Mouse (Mus musculus): ENCODE data around the gene Jtb. TPM values are rescaled to one million over a fixed set of nuclear protein-coding genes. Genes with fewer than 3 reads are reported as not detected.
A peak's percentile ranks its signal among the peaks of the same experiment; 100 is the strongest.

Gene Jtb
- 10 to 100 TPM; 74.8 to 85.6 TPM for polyA plus RNA-seq (2017; shearing (Covaris generic))

DNA sequence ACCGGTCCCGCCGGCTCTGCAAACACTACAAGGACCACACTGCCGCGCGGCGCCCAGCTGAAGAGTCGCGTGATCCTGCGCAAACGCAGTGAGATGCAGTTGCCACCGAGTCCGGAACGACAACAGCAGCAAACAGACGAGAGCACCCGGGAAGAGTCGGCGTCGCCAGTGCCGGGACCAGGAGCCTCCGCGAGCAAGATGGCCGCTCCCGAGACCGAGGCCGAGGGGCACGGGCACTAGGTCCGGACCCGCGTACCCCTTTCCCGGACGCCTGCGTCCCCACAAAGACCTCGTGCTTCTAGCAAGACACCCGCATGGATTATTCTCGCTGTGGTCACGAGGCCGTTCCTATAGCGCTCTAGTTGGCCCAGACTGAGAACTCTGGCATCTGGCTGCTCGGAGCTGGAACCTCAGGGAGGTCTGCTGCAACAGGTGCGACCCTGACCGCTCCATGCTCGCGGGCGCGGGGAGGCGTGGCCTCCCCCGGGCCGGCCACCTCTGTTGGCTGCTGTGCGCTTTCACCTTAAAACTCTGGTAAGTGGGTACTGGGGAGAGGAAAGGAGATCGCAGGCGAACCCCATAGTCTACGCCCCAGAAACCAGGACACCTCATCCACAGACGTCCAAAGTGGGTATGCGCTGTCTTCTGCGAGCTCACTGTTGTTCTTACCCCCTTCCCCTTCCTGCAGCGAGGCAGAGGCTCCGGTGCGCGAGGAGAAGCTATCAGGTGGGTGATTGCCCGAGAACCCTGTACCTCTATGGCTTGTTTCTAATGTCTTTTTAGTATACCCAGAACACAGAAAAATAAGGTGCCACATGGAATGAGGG, at the start of gene Jtb:
Jtb (plus strand) TSS at position 91 of the 827 bp plus-strand sequence.
- peak; percentile 97 for ATAC-seq

GRCm38 (mm10) chr3:90183581-90183980, 47.8 kb upstream of the Jtb start:
- no peak for ATAC-seq

GRCm38 (mm10) chr3:90190859-90191510, 40.4 kb upstream of the Jtb start:
- no peak for ATAC-seq

- ATAC-seq: no peak
These were observed 36.6 kb upstream of the Jtb start for GRCm38 (mm10) chr3:90194759-90195158.

- ATAC-seq: no peak
These were observed 35.8 kb upstream of the Jtb start for GRCm38 (mm10) chr3:90195644-90196043.

- no peak for ATAC-seq
These were observed 33.8 kb upstream of the Jtb start for GRCm38 (mm10) chr3:90197548-90197947.

DNA sequence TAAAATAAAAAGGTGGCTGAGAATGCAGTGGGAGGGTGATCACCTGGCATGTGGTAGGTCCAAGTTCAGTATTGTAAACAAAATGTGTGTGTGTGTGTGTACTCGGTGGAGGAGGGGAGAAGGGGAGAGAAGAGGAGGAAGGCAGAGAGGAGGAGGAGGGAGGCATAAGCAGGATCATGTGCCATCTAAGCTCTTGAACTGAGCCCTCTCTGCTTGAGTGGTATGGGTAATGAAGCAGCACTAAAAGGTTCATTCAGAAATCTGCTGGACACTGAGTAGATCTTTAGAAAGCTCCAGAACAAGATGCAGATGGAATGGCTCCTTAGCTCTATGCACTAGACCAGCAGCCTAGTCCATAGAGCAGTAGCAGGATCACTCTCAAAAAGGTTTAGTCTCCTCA, 28.5 kb upstream of the Jtb start:
- ATAC-seq: no peak

DNA sequence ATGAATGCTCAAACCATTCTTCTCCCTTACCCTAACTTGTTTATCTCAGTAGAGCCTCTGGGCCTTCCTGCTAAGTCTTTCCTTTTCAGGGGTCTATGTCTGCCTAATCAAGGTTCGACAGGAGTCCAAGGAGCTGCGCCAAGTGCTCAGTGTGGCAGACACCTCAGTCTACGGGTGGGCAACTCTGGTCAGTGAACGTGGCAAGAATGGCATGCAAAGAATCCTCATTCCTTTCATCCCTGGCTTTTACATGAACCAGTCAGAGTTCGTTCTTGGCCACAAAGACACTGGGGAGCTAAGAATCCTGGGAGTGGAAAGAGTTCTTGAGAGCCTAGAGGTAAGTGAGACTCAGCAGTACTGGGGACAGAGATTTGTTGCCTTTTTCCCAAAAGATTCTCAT, 27.8 kb upstream of the Jtb start:
- ATAC-seq: no peak

GRCm38 (mm10) chr3:90204582-90204981, 26.8 kb upstream of the Jtb start:
- no peak for ATAC-seq

- ATAC-seq: no peak
These were observed 22.7 kb upstream of the Jtb start for GRCm38 (mm10) chr3:90208662-90209061.

- ATAC-seq: no peak
These were observed 21.4 kb upstream of the Jtb start for GRCm38 (mm10) chr3:90209908-90210566.

- ATAC-seq: peak; percentile 13
These were observed 19.7 kb upstream of the Jtb start for GRCm38 (mm10) chr3:90211475-90212398.

- ATAC-seq: no peak
These were observed 18.7 kb upstream of the Jtb start for GRCm38 (mm10) chr3:90212723-90213122.

GRCm38 (mm10) chr3:90213377-90213866, 18.0 kb upstream of the Jtb start, which contains the start of the genes Rps27 and Rab13:
TSS of gene Rps27 (minus strand) at chr3:90213651.
TSS of gene Rab13 (plus strand) at chr3:90213695.
- ATAC-seq: peak; percentile 95

DNA sequence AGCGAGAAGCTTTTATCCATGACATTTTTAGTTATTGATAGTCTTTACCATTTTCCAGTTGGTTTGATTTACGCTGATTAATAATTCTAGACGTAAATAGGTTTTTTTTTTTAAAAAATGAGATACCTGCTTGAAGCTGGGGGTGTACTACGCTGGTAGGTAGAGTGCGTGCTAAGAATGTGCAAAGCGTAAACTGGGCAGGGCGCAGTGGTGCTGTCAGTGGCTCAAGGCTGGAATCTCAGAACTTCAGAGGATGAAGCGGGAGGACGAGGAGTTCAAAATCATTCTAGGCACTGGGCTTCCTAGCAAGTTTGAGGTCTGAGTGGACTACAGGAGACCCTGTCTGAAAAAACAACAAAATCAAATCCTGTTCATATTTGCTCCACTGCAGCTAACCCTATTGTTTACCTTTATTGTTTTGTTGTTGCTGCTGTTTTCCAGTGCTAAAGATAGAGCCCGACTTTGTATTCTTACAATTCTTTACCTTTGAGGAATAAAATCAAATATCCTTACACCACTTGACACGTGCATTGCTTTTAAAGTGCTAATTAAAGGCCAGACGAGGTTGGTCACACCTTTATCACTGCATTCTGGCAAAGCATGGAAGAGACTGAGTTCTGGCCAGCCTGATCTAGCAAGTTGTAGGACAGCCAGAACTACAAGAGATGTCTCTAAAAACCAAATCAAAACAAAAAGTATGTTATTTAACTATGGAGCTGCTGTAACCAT, 17.3 kb upstream of the Jtb start:
- ATAC-seq: no peak

DNA sequence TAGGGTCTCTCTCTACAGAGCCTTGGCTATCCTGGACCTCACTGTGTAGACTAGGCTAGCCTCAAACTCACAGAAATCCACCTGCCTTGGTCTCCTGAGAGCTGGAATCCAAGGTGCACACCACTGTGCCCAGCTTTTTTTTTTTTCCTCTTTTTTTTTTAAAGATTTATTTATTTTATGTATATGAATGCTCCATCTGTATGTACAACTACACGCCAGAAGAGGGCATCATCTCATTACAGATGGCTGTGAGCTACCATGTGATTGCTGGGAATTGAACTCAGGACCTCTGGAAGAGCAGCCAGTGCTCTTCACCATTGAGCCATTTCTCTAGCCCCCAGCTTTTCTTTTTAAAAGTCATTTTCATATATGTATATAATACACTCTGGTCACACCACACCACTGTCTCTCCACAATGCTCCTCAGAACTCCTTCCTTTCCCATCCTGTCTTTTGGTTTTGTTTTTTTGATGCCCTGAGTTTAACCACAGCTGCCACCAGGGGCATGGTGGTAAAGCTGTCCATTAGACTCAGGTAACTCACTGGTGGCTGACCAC, 15.5 kb upstream of the Jtb start:
- no peak for ATAC-seq

DNA sequence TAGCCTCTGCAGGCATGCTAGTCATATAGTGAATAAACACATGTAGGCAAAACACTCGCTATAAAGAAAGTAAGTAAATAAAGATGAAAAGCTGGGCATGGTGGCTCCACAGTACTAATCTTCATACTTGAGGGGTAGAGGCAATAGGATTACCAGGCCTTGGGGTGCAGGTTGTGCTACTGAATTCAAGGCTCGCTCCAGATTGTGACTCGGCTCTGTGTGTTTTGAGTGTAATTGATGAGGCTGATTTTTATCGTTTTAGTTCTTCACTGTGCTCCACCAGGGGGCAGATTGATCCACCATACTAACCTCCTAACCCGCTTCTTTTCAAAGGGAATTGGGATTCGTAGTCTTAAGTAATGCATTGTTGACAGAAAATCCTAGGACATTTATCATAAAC, 11.3 kb upstream of the Jtb start:
- peak; percentile 69 for ATAC-seq

DNA sequence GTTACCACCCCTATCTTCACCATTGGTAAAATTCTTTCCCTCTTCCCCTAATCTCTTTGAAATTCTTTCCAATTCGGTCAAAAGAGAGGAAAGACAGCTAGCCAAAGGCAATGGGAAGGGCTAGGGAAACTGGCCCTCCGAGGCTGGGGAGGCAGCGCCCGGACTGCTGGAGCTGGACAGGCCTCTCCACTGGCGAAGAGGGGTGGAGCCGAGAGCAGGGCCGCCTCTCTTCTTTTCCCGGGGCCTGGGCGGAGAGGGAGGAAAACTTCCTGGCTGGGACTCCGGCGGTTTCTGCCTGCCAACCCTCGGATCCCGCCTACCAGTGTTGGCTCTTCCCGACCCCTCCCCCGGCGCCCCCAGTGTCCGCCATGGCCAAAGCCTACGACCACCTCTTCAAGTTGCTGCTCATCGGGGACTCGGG, 10.9 kb upstream of the Jtb start:
- ATAC-seq: no peak

DNA sequence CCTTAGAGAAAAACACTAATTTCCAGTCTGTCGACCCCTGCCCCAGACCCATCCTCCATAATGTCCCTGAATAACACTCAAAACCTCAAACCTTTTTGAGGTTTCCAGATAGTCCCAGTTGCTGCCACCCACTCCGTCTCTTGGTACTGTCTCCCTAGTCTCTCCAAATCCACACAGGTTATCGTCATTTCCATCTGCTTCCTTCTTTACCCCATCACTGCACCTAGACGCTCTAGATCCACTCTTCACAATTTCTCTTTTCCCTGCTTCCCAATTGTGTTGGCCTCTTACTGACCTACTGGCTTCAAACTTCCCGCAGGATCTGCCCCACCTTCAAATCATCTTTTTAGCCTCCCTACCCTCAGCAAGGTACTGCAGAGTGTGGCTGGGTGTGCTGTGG, 10.3 kb upstream of the Jtb start:
- no peak for ATAC-seq

DNA sequence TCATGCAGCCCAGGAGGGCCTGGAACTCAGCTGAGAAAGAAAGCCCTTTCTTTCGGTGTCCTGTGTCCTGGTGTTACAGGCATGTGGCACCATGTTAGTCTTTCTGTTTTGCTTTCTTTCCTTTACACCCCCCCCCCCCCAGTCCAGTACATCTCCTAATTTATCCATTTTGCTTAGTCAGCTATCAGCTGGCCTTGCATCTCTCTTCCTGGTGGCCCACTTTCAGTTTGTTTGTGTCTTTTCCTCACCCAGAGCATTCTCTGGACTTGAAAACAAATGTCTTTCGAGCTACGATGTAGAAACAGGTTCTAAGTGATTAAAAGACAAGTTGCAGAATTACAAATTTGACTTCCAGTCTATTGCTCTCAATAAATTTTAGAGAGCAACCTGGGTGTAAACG, 8.9 kb upstream of the Jtb start:
- no peak for ATAC-seq

- ATAC-seq: no peak
These were observed 8.5 kb upstream of the Jtb start for GRCm38 (mm10) chr3:90222941-90223340.
